14 mouse cellular contexts compared by ENCODE assay signal in genomic region chr5:97125459-97125970, GRCm38 (mm10). TPM values are rescaled to one million over a fixed set of nuclear protein-coding genes. Genes with fewer than 3 reads are reported as not detected.
A peak's percentile ranks its signal among the peaks of the same experiment; 100 is the strongest.
DNase-seq lines count a peak whose midpoint lies in the region; ATAC-seq lines count a peak whose summit lies in the region.
"Had no signal": no experiment of that assay in that cellular context is flagged by ENCODE, and none has a peak within 500 bp of the region (broad histone marks: within the 10 kb centered on the region; RNA-seq: fewer than 3 reads in every experiment).

No protein-coding gene starts in this region.

- no peak overlapping the region for H3K4me2 ChIP-seq in kidney, embryonic 15.5 days
- no peak overlapping the region for H3K4me2 ChIP-seq in midbrain, embryonic 11.5 days
- no peak overlapping the region for H3K4me2 ChIP-seq in midbrain, embryonic 14.5 days (ENCODE audit: low read length)
- H3K4me2 ChIP-seq in midbrain, embryonic 16.5 days (ENCODE audit: low read length): no peak overlapping the region
- H3K4me2 ChIP-seq: heart, embryonic 11.5 days had no signal

- no peaks in the 10 kb centered on the region for H3K9me3 ChIP-seq in kidney, embryonic 15.5 days (replicated peaks)
- H3K9me3 ChIP-seq in midbrain, embryonic 11.5 days (ENCODE audit: control insufficient read depth, low read length): no peaks in the 10 kb centered on the region
- H3K9me3 ChIP-seq in midbrain, embryonic 14.5 days (ENCODE audit: control insufficient read depth, low read length): no peaks in the 10 kb centered on the region
- no peaks in the 10 kb centered on the region for H3K9me3 ChIP-seq in midbrain, embryonic 16.5 days (replicated peaks; ENCODE audit: control insufficient read depth, low read length, poor library complexity, severe bottlenecking)
- H3K9me3 ChIP-seq: G1E had no signal

- no peaks in the 10 kb centered on the region for H3K36me3 ChIP-seq in kidney, embryonic 15.5 days
- H3K36me3 ChIP-seq in midbrain, embryonic 11.5 days (ENCODE audit: control insufficient read depth, insufficient read depth, low read length): no peaks in the 10 kb centered on the region
- H3K36me3 ChIP-seq in midbrain, embryonic 14.5 days (ENCODE audit: control insufficient read depth, insufficient read depth, low read length): no peaks in the 10 kb centered on the region
- H3K36me3 ChIP-seq in midbrain, embryonic 16.5 days (ENCODE audit: control insufficient read depth, insufficient read depth, low read length): no peaks in the 10 kb centered on the region
- H3K36me3 ChIP-seq: G1E had no signal

- H3K4me3 ChIP-seq in kidney, embryonic 15.5 days (replicated peaks): no peak overlapping the region
- H3K4me3 ChIP-seq in midbrain, embryonic 11.5 days (ENCODE audit: low read depth, low read length): no peak overlapping the region
- no peak overlapping the region for H3K4me3 ChIP-seq in midbrain, embryonic 14.5 days (replicated peaks; ENCODE audit: low read depth, low read length)
- H3K4me3 ChIP-seq in midbrain, embryonic 16.5 days (ENCODE audit: low read depth, low read length): no peak overlapping the region
- H3K4me3 ChIP-seq: erythroblast, embryonic 14.5 days had no signal

- no peak overlapping the region for H3K27ac ChIP-seq in kidney, embryonic 15.5 days
- H3K27ac ChIP-seq in midbrain, embryonic 11.5 days (ENCODE audit: low read depth, low read length): no peak overlapping the region
- H3K27ac ChIP-seq in midbrain, embryonic 14.5 days (replicated peaks; ENCODE audit: low read depth, low read length): no peak overlapping the region
- no peak overlapping the region for H3K27ac ChIP-seq in midbrain, embryonic 16.5 days (ENCODE audit: low read length)

- WGBS in kidney, embryonic 15.5 days: 74% methylated on average over 10 of the region's 10 CpGs
- 71% methylated on average over 10 of the region's 10 CpGs for WGBS in midbrain, embryonic 11.5 days
- 69% methylated on average over 10 of the region's 10 CpGs for WGBS in midbrain, embryonic 14.5 days
- 72% methylated on average over 10 of the region's 10 CpGs for WGBS in midbrain, embryonic 16.5 days

- no peak for DNase-seq in kidney, adult 11 months
- no peak for DNase-seq in midbrain, embryonic 11.5 days (ENCODE audit: low spot score, missing footprints)
- DNase-seq in midbrain, embryonic 14.5 days: no peak
- DNase-seq in embryo, embryonic 10 days (ENCODE audit: low spot score): no peak
- no peak for DNase-seq in cerebellum, adult 9-10 months
- DNase-seq: gastrocnemius, postnatal 36 days; liver, postnatal 0 days had no signal

- no peaks in the 10 kb centered on the region for H3K4me1 ChIP-seq in kidney, embryonic 15.5 days
- H3K4me1 ChIP-seq in midbrain, embryonic 11.5 days (ENCODE audit: control insufficient read depth, insufficient read depth, low read length): no peaks in the 10 kb centered on the region
- no peaks in the 10 kb centered on the region for H3K4me1 ChIP-seq in midbrain, embryonic 14.5 days (ENCODE audit: control insufficient read depth, insufficient read depth, low read length)
- H3K4me1 ChIP-seq in midbrain, embryonic 16.5 days (ENCODE audit: control insufficient read depth, insufficient read depth, low read length): no peaks in the 10 kb centered on the region; the same call in 1 of the 2 replicates

- H3K9ac ChIP-seq in kidney, embryonic 15.5 days: no peak overlapping the region
- H3K9ac ChIP-seq in midbrain, embryonic 11.5 days (ENCODE audit: low read length): no peak overlapping the region
- H3K9ac ChIP-seq in midbrain, embryonic 14.5 days (replicated peaks; ENCODE audit: low read length): no peak overlapping the region
- no peak overlapping the region for H3K9ac ChIP-seq in midbrain, embryonic 16.5 days (ENCODE audit: low read depth, low read length)
- H3K9ac ChIP-seq: liver, postnatal 0 days had no signal

- H3K27me3 ChIP-seq in kidney, embryonic 15.5 days: peaks cover 2% of the 10 kb centered on the region
- H3K27me3 ChIP-seq in midbrain, embryonic 11.5 days (ENCODE audit: control insufficient read depth, insufficient read depth, low read length): no peaks in the 10 kb centered on the region
- H3K27me3 ChIP-seq in midbrain, embryonic 14.5 days (ENCODE audit: control insufficient read depth, insufficient read depth, low read length): no peaks in the 10 kb centered on the region
- no peaks in the 10 kb centered on the region for H3K27me3 ChIP-seq in midbrain, embryonic 16.5 days (ENCODE audit: control insufficient read depth, insufficient read depth, low read depth, low read length)

- peak; percentile 22; the same call in 1 of the 2 replicates for ATAC-seq in kidney, embryonic 15.5 days (replicated peaks; ENCODE audit: low FRiP score)
- peak; percentile 19; the same call in 1 of the 2 replicates for ATAC-seq in midbrain, embryonic 11.5 days (ENCODE audit: low FRiP score)
- no peak for ATAC-seq in midbrain, embryonic 14.5 days (ENCODE audit: low FRiP score, low TSS enrichment)
- ATAC-seq in common myeloid progenitor, adult 5-6 weeks (replicated peaks; ENCODE audit: low read depth, poor library complexity, severe bottlenecking): 0 out of 2 replicates have a peak, but pooled peaks have one; percentile 3
- ATAC-seq in midbrain, embryonic 16.5 days: peak; percentile 39; the same call in 1 of the 2 replicates
- ATAC-seq: intestine, postnatal 0 days; liver, postnatal 0 days had no signal

RNA-seq across cellular contexts. Expression of gene Paqr3, which starts 14.1 kb away (rescaled TPM):
- 3.8 and 3.9 TPM in 2 replicates for polyA plus RNA-seq in kidney, embryonic 15.5 days (2015; fragmentation: Nextera tagmentation; extraction: Ambion mirVana)
- 10.3 and 13.3 TPM in 2 replicates for polyA plus RNA-seq in midbrain, embryonic 11.5 days (2014; fragmentation: Nextera tagmentation; extraction: Ambion mirVana)
- 25.8 and 26.9 TPM in 2 replicates for polyA plus RNA-seq in midbrain, embryonic 14.5 days (2014; fragmentation: Nextera tagmentation; extraction: Ambion mirVana)
- total RNA-seq in common myeloid progenitor, adult 5-6 weeks (2017): 2.9 and 3.9 TPM in 2 replicates
- 17.6 and 21.4 TPM in 2 replicates for polyA plus RNA-seq in midbrain, embryonic 16.5 days (2015; fragmentation: Nextera tagmentation; extraction: Ambion mirVana)
